Mouse (Mus musculus) lung, adult 2 months (tissue): ENCODE measurements at regions not wholly inside any gene's neighbourhood (a gene's known extent, or its start where the extent isn't known, plus 50 kb on each side); places are given as distances from the start of the nearest gene placed in this dataset.

ENCODE experiments used
- CTCF ChIP-seq: fragments of 200-500 bp; IDR thresholded peaks from 2 replicates; pipeline ENCODE4 v1.5.1; 2011; ENCODE audit warnings: mild to moderate bottlenecking, low read length, control low read depth; ENCODE audit not compliant: insufficient read depth
- POLR2A ChIP-seq: fragments of 200-500 bp; IDR thresholded peaks from 2 replicates; pipeline ENCODE4 v1.6.1; 2011; ENCODE audit warnings: low read depth, mild to moderate bottlenecking, control low read depth, low read length, borderline replicate concordance; ENCODE audit errors: extremely low read depth

GRCm38 (mm10) chr12:79925704-79926588 is 186.9 kb downstream of the Zfp36l1 start:
- TF ChIP-seq POLR2A = no peak
- TF ChIP-seq CTCF = no peak
